Mouse (Mus musculus): ENCODE data around the gene 1700001O22Rik. TPM values are rescaled to one million over a fixed set of nuclear protein-coding genes. Genes with fewer than 3 reads are reported as not detected.

1700001O22Rik gene
- polyA plus RNA-seq, 1 experiment from 2014 or later, result 0.40 TPM

DNA sequence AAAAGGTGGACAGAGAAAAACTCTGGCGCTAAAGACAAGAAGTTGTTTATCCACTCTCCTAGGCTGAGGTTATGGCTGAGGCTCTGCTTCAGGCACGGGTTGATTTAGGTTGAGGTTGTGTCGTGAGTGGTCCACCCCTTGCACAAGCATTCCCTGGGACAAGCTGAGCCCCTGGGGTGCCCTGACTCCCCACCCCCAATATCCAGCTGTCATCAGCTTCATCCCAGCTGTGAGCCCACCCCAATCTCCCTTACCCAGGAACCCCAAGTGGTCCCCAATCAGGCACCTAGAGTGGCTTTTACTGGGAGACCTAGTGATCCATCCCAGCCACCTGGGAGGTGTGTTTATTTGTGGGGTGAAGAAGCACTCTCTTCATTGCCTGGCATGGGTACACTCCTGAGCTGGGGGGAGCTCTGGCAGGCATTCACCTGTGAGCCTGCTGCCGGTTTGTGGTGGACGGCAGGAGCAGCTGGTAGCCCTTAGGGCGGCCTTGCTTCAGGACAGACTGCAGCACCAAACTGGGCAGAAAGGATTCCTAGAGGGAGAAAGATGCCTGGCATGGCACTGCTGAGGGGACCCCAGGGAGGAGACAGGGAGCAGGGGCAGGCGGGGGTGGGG is 8.1 kb downstream of the 1700001O22Rik start:
- H3K9me3 ChIP-seq (ENCODE audit: control insufficient read depth, low read length), result no peaks in the 10 kb centered on the region
- H3K4me1 ChIP-seq (replicated peaks; ENCODE audit: control insufficient read depth, insufficient read depth, low read length), result peaks cover 17% of the 10 kb centered on the region
- no peak overlapping the region; the same call in 1 of the 2 replicates for H3K9ac ChIP-seq (ENCODE audit: low read depth, low read length)
- ATAC-seq (replicated peaks; ENCODE audit: low FRiP score) (no peak), DNase-seq (ENCODE audit: low spot score) (no peak)
- H3K27ac ChIP-seq (ENCODE audit: low read depth, low read length), result no peak overlapping the region
- no peaks in the 10 kb centered on the region for H3K36me3 ChIP-seq (ENCODE audit: control insufficient read depth, insufficient read depth, low read length)
- H3K27me3 ChIP-seq (replicated peaks; ENCODE audit: control insufficient read depth, insufficient read depth, low read length), result peaks cover 31% of the 10 kb centered on the region
- H3K4me2 ChIP-seq, result peak overlapping the region; percentile 79
- H3K4me3 ChIP-seq (ENCODE audit: low read depth, low read length), result peak overlapping the region; percentile 51; the same call in 1 of the 2 replicates
- 77% methylated on average over 7 of the region's 7 CpGs for WGBS

DNA sequence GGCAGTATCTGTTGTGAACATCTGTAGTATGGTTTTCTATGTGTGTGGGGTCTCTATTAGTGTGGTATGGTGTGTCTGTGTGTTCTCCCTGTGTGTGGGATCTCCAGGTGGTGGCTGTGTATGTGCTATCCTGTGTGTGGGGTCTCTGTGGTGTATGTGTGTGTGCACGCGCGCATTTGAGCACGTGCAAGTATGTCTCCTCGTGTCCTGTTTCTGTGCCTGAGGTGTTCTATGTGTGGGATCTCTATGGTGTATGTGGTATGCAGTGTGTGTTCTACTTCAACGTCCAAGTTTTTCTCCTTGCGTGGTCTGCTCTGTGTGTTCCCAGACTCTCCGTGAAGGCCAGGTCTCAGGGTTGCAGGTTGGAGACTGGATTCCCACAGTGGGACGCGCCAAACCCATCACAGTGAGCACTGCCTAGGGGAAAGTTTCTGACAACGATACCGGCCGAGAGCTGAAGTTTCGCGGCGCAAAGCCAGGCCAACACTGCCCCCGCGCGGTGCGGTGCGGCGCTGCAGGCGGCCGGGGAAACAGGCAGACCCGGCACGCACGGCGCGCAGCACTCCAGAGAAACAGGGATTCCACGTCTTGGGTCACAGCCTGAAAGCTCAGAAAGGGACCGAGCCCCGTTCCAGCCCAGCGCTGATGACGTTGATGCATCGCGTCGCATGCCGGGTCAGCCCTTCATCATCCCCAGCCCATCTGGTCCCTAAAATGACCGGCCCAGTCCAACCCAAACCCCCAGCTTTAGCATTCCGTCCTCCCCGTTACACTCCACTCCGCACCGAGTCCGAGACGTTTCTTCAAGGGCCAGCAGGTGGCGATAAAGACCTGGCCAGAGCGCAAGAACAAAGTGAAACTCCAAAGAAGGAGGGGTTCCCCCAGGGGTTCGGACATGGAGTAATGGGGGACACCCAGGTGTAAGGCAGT is 9.0 kb downstream of the 1700001O22Rik start:
- H3K36me3 ChIP-seq (ENCODE audit: control insufficient read depth, insufficient read depth, low read length), result no peaks in the 10 kb centered on the region
- whole genome bisulfite sequencing, result 4% methylated on average over 48 of the region's 48 CpGs
- H3K4me3 ChIP-seq (ENCODE audit: low read depth, low read length), result peak overlapping the region; percentile 51
- DNase-seq (ENCODE audit: low spot score), result peak; percentile 96
- peak overlapping the region; percentile 55 for H3K9ac ChIP-seq (ENCODE audit: low read depth, low read length)
- peak overlapping the region; percentile 79 for H3K4me2 ChIP-seq
- peak; percentile 73 for ATAC-seq (replicated peaks; ENCODE audit: low FRiP score)
- peaks cover 22% of the 10 kb centered on the region for H3K27me3 ChIP-seq (replicated peaks; ENCODE audit: control insufficient read depth, insufficient read depth, low read length)
- no peaks in the 10 kb centered on the region for H3K9me3 ChIP-seq (ENCODE audit: control insufficient read depth, low read length)
- no peak overlapping the region; the same call in 1 of the 2 replicates for H3K27ac ChIP-seq (ENCODE audit: low read depth, low read length)
- H3K4me1 ChIP-seq (replicated peaks; ENCODE audit: control insufficient read depth, insufficient read depth, low read length), result peaks cover 17% of the 10 kb centered on the region

DNA sequence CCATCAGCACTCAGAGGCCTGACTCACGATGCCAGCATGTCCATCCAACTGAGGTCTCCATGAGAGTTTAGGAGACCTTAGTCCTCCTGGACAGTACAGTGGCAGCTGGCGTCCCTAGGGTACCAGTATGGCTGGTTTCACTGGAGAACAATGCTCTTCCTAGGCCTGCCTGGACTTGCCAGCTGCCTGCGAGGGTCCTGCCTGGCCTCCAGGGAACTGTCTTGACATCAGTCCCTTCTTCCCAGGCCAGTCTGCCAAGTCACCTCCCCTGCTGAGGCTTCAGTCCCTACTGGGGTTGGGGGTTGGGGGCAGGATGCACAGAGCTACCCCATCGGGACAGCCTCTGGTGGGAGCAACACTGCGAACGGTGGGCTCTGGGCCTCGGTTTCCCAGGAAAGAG is 11.4 kb downstream of the 1700001O22Rik start:
- 85% methylated on average over 7 of the region's 7 CpGs for WGBS
- ATAC-seq (replicated peaks; ENCODE audit: low FRiP score), result no peak
- no peaks in the 10 kb centered on the region for H3K36me3 ChIP-seq (ENCODE audit: control insufficient read depth, insufficient read depth, low read length)
- no peak overlapping the region for H3K4me2 ChIP-seq
- H3K4me1 ChIP-seq (replicated peaks; ENCODE audit: control insufficient read depth, insufficient read depth, low read length), result peaks cover 17% of the 10 kb centered on the region
- H3K9me3 ChIP-seq (ENCODE audit: control insufficient read depth, low read length), result no peaks in the 10 kb centered on the region
- no peak overlapping the region for H3K27ac ChIP-seq (ENCODE audit: low read depth, low read length)
- H3K9ac ChIP-seq (ENCODE audit: low read depth, low read length), result no peak overlapping the region
- H3K27me3 ChIP-seq (replicated peaks; ENCODE audit: control insufficient read depth, insufficient read depth, low read length), result peaks cover 4% of the 10 kb centered on the region
- H3K4me3 ChIP-seq (ENCODE audit: low read depth, low read length), result no peak overlapping the region
- DNase-seq (ENCODE audit: low spot score), result no peak

DNA sequence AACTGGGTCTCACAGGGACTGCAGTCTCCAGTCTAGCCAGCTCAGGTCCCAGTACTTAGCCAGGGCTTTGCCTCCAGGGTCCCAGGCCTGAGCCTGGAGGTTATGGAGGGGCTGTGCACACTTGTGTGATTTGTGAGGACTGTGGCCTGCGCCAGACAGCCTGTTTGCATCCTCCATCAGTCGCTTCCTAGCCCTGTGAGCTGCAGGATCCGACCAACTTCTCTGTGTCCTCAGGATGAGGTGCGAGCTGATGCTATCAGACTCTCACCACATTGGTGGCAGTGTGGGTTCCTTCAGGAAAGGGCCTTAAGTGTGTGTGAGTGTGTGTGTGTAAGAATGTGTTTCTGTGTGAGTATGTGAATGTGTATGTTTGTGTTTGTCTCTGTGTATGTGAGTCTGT is 16.0 kb downstream of the 1700001O22Rik start:
- H3K27ac ChIP-seq (ENCODE audit: low read depth, low read length), result no peak overlapping the region
- ATAC-seq (replicated peaks; ENCODE audit: low FRiP score), result no peak
- no peaks in the 10 kb centered on the region for H3K36me3 ChIP-seq (ENCODE audit: control insufficient read depth, insufficient read depth, low read length)
- no peak for DNase-seq (ENCODE audit: low spot score)
- H3K9ac ChIP-seq (ENCODE audit: low read depth, low read length), result no peak overlapping the region
- H3K4me3 ChIP-seq (ENCODE audit: low read depth, low read length), result no peak overlapping the region
- 45% methylated on average over 4 of the region's 4 CpGs for WGBS
- no peaks in the 10 kb centered on the region for H3K9me3 ChIP-seq (ENCODE audit: control insufficient read depth, low read length)
- no peaks in the 10 kb centered on the region for H3K27me3 ChIP-seq (replicated peaks; ENCODE audit: control insufficient read depth, insufficient read depth, low read length)
- H3K4me1 ChIP-seq (replicated peaks; ENCODE audit: control insufficient read depth, insufficient read depth, low read length), result peaks cover 30% of the 10 kb centered on the region
- no peak overlapping the region for H3K4me2 ChIP-seq

DNA sequence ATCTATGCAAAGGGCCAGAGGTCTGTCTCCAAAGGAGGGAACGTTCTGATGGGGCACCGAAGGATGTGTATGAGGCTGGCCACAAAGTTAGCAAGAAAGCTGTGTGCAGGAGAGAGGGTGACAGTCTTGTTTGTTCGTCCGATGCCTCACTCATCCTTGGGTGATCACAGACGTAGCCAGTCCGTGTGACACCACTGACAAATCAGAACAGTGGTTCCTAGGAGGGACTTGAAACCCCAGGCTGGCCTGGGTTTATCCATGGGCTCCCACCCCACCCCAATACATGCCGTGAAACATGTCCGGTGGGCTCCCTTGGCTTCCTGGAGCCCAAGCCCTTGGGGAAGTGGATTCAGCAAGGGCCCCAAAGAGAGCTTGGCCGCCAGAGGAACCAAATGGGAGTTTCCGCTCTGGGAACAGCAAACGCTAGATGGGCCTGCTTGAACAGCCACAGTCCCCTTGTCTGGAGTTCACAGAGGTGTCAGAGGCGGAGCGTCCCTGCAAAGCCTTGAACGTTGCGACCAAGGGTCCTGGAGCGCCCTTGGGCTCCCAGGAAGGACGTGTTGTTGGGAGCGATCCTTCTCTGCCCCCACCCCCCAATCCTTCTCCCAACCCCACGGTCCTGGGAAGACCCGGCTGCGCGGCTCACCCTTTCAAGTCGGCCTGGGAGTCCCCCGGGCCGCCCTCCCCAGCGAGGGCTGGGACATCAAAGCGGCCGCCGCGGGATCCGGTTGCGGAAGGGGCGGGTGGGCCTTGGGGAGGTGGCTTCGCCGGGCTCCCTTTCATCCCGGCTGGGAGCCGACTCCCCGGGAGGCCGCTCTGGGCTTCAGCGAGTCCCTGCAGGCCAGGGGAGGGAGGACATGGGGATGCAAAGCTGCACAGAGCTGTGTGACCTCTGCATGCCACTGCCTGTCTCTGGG is 19.1 kb downstream of the 1700001O22Rik start:
- Histone ChIP-seq H3K4me1 (replicated peaks; ENCODE audit: control insufficient read depth, insufficient read depth, low read length) (peaks cover 31% of the 10 kb centered on the region), H3K9ac (ENCODE audit: low read depth, low read length) (peak overlapping the region; percentile 62), H3K27me3 (replicated peaks; ENCODE audit: control insufficient read depth, insufficient read depth, low read length) (no peaks in the 10 kb centered on the region), H3K4me2 (peak overlapping the region; percentile 68), H3K4me3 (ENCODE audit: low read depth, low read length) (peak overlapping the region; percentile 33), H3K27ac (ENCODE audit: low read depth, low read length) (peak overlapping the region; percentile 71), H3K36me3 (ENCODE audit: control insufficient read depth, insufficient read depth, low read length) (no peaks in the 10 kb centered on the region), H3K9me3 (ENCODE audit: control insufficient read depth, low read length) (no peaks in the 10 kb centered on the region)
- WGBS, result 7% methylated on average over 40 of the region's 40 CpGs
- peak; percentile 79 for DNase-seq (ENCODE audit: low spot score)
- ATAC-seq (replicated peaks; ENCODE audit: low FRiP score), result peak; percentile 50

DNA sequence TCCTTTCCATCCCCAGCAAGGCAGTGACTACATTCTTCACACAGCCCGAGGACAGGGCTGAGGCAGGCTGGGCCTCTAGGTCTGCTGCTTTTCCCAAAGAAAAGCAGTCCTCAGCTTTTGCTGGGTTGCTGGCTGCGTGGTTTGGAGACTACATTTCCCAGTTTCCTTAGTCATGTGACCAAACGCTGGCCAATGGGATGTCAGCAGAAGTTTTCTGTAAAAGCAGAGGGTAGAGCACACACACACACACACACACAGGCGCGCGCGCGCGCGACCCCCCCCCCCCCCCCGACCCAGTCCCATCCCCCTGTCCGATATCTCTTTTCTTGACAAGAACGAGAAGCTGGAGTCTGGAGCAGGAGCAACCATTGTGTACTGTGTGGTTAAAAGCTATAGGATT is 20.1 kb downstream of the 1700001O22Rik start:
- no peaks in the 10 kb centered on the region for H3K36me3 ChIP-seq (ENCODE audit: control insufficient read depth, insufficient read depth, low read length)
- DNase-seq (ENCODE audit: low spot score) (peak; percentile 60), ATAC-seq (replicated peaks; ENCODE audit: low FRiP score) (peak; percentile 46)
- H3K9ac ChIP-seq (ENCODE audit: low read depth, low read length), result peak overlapping the region; percentile 62; the same call in 1 of the 2 replicates
- 2% methylated on average over 13 of the region's 13 CpGs for WGBS
- H3K9me3 ChIP-seq (ENCODE audit: control insufficient read depth, low read length), result no peaks in the 10 kb centered on the region
- H3K4me3 ChIP-seq (ENCODE audit: low read depth, low read length), result peak overlapping the region; percentile 28
- H3K4me2 ChIP-seq, result peak overlapping the region; percentile 68
- no peaks in the 10 kb centered on the region for H3K27me3 ChIP-seq (replicated peaks; ENCODE audit: control insufficient read depth, insufficient read depth, low read length)
- peak overlapping the region; percentile 69; the same call in 1 of the 2 replicates for H3K27ac ChIP-seq (ENCODE audit: low read depth, low read length)
- peaks cover 36% of the 10 kb centered on the region for H3K4me1 ChIP-seq (replicated peaks; ENCODE audit: control insufficient read depth, insufficient read depth, low read length)

DNA sequence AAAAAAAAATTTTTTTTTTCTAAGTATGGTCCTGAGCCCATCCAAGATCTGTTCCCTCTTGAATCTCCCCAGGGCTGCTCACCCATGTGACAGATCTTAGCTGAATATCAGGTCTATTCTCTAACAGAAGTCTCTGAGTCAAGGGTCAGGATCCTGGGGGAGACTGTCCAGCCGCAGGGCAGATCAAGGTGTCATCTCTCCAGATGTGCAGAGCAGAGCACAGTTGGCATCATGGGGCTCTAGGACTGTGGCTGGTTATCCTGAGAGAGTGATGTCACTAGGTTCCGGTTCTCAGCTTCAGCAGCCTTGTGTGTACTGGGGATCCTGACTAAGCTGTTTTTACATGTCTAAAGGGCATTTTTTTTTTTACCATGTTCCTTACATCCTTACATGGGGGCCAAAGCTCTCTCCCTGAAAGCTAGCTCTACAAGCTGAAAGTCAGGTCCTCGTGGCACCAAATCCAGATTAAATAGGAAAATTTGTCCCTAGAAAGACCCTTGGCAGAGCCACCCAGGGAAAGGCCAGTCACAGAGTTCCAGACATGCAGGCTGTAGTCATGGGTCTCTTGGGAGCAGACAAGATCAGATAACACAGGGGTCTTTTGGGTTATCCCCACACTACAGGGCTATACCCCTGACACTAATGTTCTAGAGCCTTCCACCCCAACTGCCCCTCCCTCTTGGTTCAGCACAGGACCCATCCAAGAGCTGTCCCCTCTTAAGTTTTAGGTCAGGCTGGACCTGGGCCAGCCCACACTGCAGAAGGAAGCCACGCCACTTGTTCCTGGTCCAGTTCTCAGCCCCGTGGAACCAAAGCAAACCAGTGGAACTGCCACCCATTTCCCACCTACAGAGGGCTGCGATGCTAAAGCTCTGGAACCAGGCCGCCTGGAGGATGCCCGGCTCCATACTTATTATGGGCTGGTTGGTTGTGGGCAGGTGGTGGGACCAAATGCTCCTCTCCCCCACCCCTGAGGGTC is 20.9 kb downstream of the 1700001O22Rik start:
- Histone ChIP-seq H3K27ac (ENCODE audit: low read depth, low read length) (peak overlapping the region; percentile 69; the same call in 1 of the 2 replicates), H3K36me3 (ENCODE audit: control insufficient read depth, insufficient read depth, low read length) (no peaks in the 10 kb centered on the region), H3K4me3 (ENCODE audit: low read depth, low read length) (no peak overlapping the region), H3K9ac (ENCODE audit: low read depth, low read length) (peak overlapping the region; percentile 62; the same call in 1 of the 2 replicates), H3K27me3 (replicated peaks; ENCODE audit: control insufficient read depth, insufficient read depth, low read length) (no peaks in the 10 kb centered on the region), H3K4me2 (peak overlapping the region; percentile 68), H3K9me3 (ENCODE audit: control insufficient read depth, low read length) (no peaks in the 10 kb centered on the region), H3K4me1 (replicated peaks; ENCODE audit: control insufficient read depth, insufficient read depth, low read length) (peaks cover 36% of the 10 kb centered on the region)
- 77% methylated on average over 8 of the region's 8 CpGs for WGBS
- ATAC-seq (replicated peaks; ENCODE audit: low FRiP score), result no peak
- no peak for DNase-seq (ENCODE audit: low spot score)

Measured in liver, embryonic 11.5 days (tissue).